Mouse (Mus musculus): ENCODE measurements around the gene Angptl6. TPM values are rescaled to one million over a fixed set of nuclear protein-coding genes. Genes with fewer than 3 reads are reported as not detected.

Gene Angptl6
- polyA plus RNA-seq, 1 experiment from 2014 or later, result 2.7 TPM

DNA sequence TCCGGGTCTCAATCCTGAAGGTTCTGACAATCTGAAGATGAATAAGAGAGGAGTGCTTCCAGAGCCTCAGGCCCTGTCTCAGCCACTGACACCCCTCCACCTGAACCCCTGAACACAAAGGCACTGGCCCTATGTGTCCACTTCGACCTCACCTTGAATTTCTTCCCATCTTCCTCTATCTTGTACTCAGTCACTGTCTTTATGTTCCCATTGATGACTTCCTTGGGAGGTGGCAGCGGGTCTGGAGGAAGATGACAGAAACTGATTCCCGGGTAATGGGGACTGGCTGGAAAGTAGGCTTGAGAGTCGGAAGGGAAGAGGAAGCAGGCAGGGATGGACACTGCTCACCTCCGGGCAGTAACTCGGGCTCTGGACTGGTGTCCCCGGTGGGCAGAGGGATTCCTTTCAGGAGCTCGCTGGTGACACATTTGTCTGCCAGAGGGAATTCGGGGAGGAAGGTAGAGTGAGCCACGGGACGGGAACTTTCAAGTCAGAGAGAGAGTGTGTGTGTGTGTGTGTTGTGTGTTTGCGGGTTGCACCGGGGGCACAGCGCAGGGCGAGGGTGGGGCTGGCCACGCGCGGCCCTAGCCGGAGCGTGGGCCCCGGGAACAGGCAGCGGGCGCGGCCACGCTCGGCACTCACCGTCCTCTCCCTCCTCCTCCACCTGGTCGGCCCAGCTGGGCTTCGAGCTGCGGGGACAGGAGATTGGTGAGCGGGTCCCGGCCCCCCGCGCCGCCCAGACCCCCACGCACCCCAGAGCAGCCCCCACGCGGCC lies 18.4 kb upstream of the Angptl6 start:
- H3K9me3 ChIP-seq (ENCODE audit: control insufficient read depth, low read length), result no peaks in the 10 kb centered on the region
- 6% methylated on average over 35 of the region's 39 CpGs for WGBS

GRCm38 (mm10) chr9:20895382-20895781 lies 15.9 kb upstream of the Angptl6 start:
- Histone ChIP-seq H3K4me1 (ENCODE audit: control insufficient read depth in 2 of 2, insufficient read depth in 2 of 2, low read length in 2 of 2) (peaks cover 6 to 10% of the 10 kb centered on the region in 2 experiments; a peak in 3 of 4 replicates), H3K27me3 (ENCODE audit: control insufficient read depth, insufficient read depth, low read length) (no peaks in the 10 kb centered on the region), H3K9me3 (ENCODE audit: control insufficient read depth, low read length) (no peaks in the 10 kb centered on the region), H3K36me3 (ENCODE audit: control insufficient read depth, insufficient read depth, low read length) (peaks cover 68% of the 10 kb centered on the region), H3K9ac (ENCODE audit: low read length) (no peak overlapping the region), H3K4me2 (ENCODE audit: low read length) (no peak overlapping the region), H3K4me3 (ENCODE audit: control insufficient read depth in 1 of 2, insufficient read depth in 1 of 2, low read depth in 1 of 2, low read length in 2 of 2) (no peak overlapping the region), H3K27ac (replicated peaks in 1 of 2; ENCODE audit: control insufficient read depth in 1 of 2, insufficient read depth in 1 of 2, low read depth in 2 of 2, low read length in 2 of 2) (no peak overlapping the region)
- 94% methylated on average over 9 of the region's 9 CpGs for WGBS
- ATAC-seq (ENCODE audit: insufficient number of reproducible peaks, insufficient read depth, low FRiP score, low read depth), result no peak

More for the DNA sequence above, 18.4 kb upstream of the Angptl6 start:
- Histone ChIP-seq H3K4me2 (ENCODE audit: low read length) (peak overlapping the region; percentile 93), H3K27me3 (ENCODE audit: control insufficient read depth, insufficient read depth, low read length) (no peaks in the 10 kb centered on the region), H3K36me3 (ENCODE audit: control insufficient read depth, insufficient read depth, low read length) (peaks cover 42% of the 10 kb centered on the region), H3K4me1 (ENCODE audit: control insufficient read depth in 2 of 2, insufficient read depth in 2 of 2, low read length in 2 of 2) (peaks cover 11 to 18% of the 10 kb centered on the region in 2 experiments), H3K4me3 (ENCODE audit: control insufficient read depth in 1 of 2, insufficient read depth in 1 of 2, low read depth in 1 of 2, low read length in 2 of 2) (peak overlapping the region; percentile 79 to 98), H3K27ac (replicated peaks in 1 of 2; ENCODE audit: control insufficient read depth in 1 of 2, insufficient read depth in 1 of 2, low read depth in 2 of 2, low read length in 2 of 2) (peak overlapping the region in 1 of 2 experiments; percentile 44; a peak in 2 of 4 replicates), H3K9ac (ENCODE audit: low read length) (peak overlapping the region; percentile 98)
- ATAC-seq (ENCODE audit: insufficient number of reproducible peaks, insufficient read depth, low FRiP score, low read depth), result peak; percentile 9; the same call in 1 of the 2 replicates

- H3K36me3 ChIP-seq (ENCODE audit: control insufficient read depth, insufficient read depth, low read length), result peaks cover 75% of the 10 kb centered on the region
- WGBS, result 84% methylated on average over 15 of the region's 15 CpGs
- peaks cover 6 to 10% of the 10 kb centered on the region in 2 experiments; a peak in 3 of 4 replicates for H3K4me1 ChIP-seq (ENCODE audit: control insufficient read depth in 2 of 2, insufficient read depth in 2 of 2, low read length in 2 of 2)
- no peak overlapping the region for H3K27ac ChIP-seq (replicated peaks in 1 of 2; ENCODE audit: control insufficient read depth in 1 of 2, insufficient read depth in 1 of 2, low read depth in 2 of 2, low read length in 2 of 2)
- no peak overlapping the region for H3K9ac ChIP-seq (ENCODE audit: low read length)
- H3K9me3 ChIP-seq (ENCODE audit: control insufficient read depth, low read length), result no peaks in the 10 kb centered on the region
- ATAC-seq (ENCODE audit: insufficient number of reproducible peaks, insufficient read depth, low FRiP score, low read depth), result no peak
- H3K4me2 ChIP-seq (ENCODE audit: low read length), result no peak overlapping the region
- no peaks in the 10 kb centered on the region for H3K27me3 ChIP-seq (ENCODE audit: control insufficient read depth, insufficient read depth, low read length)
- H3K4me3 ChIP-seq (ENCODE audit: control insufficient read depth in 1 of 2, insufficient read depth in 1 of 2, low read depth in 1 of 2, low read length in 2 of 2), result no peak overlapping the region
Observed at GRCm38 (mm10) chr9:20894629-20895028, 15.1 kb upstream of the Angptl6 start.

- H3K4me2 ChIP-seq (ENCODE audit: low read length), result no peak overlapping the region
- peaks cover 11 to 17% of the 10 kb centered on the region in 2 experiments for H3K4me1 ChIP-seq (ENCODE audit: control insufficient read depth in 2 of 2, insufficient read depth in 2 of 2, low read length in 2 of 2)
- no peaks in the 10 kb centered on the region for H3K27me3 ChIP-seq (ENCODE audit: control insufficient read depth, insufficient read depth, low read length)
- 82% methylated on average over 13 of the region's 13 CpGs for WGBS
- H3K4me3 ChIP-seq (ENCODE audit: control insufficient read depth in 1 of 2, insufficient read depth in 1 of 2, low read depth in 1 of 2, low read length in 2 of 2), result no peak overlapping the region
- no peak for ATAC-seq (ENCODE audit: insufficient number of reproducible peaks, insufficient read depth, low FRiP score, low read depth)
- no peak overlapping the region for H3K27ac ChIP-seq (replicated peaks in 1 of 2; ENCODE audit: control insufficient read depth in 1 of 2, insufficient read depth in 1 of 2, low read depth in 2 of 2, low read length in 2 of 2)
- H3K9ac ChIP-seq (ENCODE audit: low read length), result no peak overlapping the region
- peaks cover 80% of the 10 kb centered on the region for H3K36me3 ChIP-seq (ENCODE audit: control insufficient read depth, insufficient read depth, low read length)
- no peaks in the 10 kb centered on the region for H3K9me3 ChIP-seq (ENCODE audit: control insufficient read depth, low read length)
Observed at GRCm38 (mm10) chr9:20893590-20894343, 14.2 kb upstream of the Angptl6 start.

- H3K36me3 ChIP-seq (ENCODE audit: control insufficient read depth, insufficient read depth, low read length), result peaks cover 80% of the 10 kb centered on the region
- no peak for ATAC-seq (ENCODE audit: insufficient number of reproducible peaks, insufficient read depth, low FRiP score, low read depth)
- no peak overlapping the region for H3K9ac ChIP-seq (ENCODE audit: low read length)
- H3K4me2 ChIP-seq (ENCODE audit: low read length), result no peak overlapping the region
- H3K4me1 ChIP-seq (ENCODE audit: control insufficient read depth in 2 of 2, insufficient read depth in 2 of 2, low read length in 2 of 2), result peaks cover 11 to 20% of the 10 kb centered on the region in 2 experiments
- 69% methylated on average over 5 of the region's 5 CpGs for WGBS
- H3K27me3 ChIP-seq (ENCODE audit: control insufficient read depth, insufficient read depth, low read length), result no peaks in the 10 kb centered on the region
- H3K4me3 ChIP-seq (ENCODE audit: control insufficient read depth in 1 of 2, insufficient read depth in 1 of 2, low read depth in 1 of 2, low read length in 2 of 2), result no peak overlapping the region
- H3K9me3 ChIP-seq (ENCODE audit: control insufficient read depth, low read length), result no peaks in the 10 kb centered on the region
- H3K27ac ChIP-seq (replicated peaks in 1 of 2; ENCODE audit: control insufficient read depth in 1 of 2, insufficient read depth in 1 of 2, low read depth in 2 of 2, low read length in 2 of 2), result no peak overlapping the region
Observed at GRCm38 (mm10) chr9:20893069-20893468, 13.5 kb upstream of the Angptl6 start.

DNA sequence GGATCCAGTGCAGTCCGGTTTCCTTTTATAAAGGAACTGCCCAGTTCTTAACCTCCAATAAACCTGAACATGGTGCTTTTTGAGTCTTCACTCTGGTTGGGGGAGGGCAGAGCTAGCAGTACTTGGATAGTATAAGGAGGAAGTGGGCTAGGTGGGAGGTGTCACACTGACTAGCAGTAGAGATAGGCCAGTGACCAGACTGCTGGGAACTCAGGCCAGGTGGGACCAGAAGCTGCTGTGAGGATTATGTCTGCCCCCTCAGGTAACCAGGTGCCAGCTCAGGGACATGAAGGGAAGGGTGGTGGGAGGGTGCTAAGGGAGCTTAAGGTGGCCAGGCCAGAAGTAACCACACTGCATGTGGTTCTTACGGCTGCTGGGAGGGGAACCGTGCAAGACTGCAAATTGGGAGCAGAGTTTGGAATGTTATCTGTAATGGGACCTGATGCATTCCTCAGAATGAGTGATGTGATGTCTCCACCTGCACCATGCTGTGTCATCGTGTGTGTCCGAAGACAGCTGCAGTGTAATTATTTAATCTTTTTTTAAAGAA lies 12.7 kb upstream of the Angptl6 start:
- Histone ChIP-seq H3K27ac (replicated peaks in 1 of 2; ENCODE audit: control insufficient read depth in 1 of 2, insufficient read depth in 1 of 2, low read depth in 2 of 2, low read length in 2 of 2) (no peak overlapping the region), H3K9me3 (ENCODE audit: control insufficient read depth, low read length) (no peaks in the 10 kb centered on the region), H3K27me3 (ENCODE audit: control insufficient read depth, insufficient read depth, low read length) (no peaks in the 10 kb centered on the region), H3K4me3 (ENCODE audit: control insufficient read depth in 1 of 2, insufficient read depth in 1 of 2, low read depth in 1 of 2, low read length in 2 of 2) (no peak overlapping the region), H3K36me3 (ENCODE audit: control insufficient read depth, insufficient read depth, low read length) (peaks cover 79% of the 10 kb centered on the region), H3K4me1 (ENCODE audit: control insufficient read depth in 2 of 2, insufficient read depth in 2 of 2, low read length in 2 of 2) (peaks cover 7 to 14% of the 10 kb centered on the region in 2 experiments), H3K4me2 (ENCODE audit: low read length) (no peak overlapping the region), H3K9ac (ENCODE audit: low read length) (no peak overlapping the region)
- 62% methylated on average over 5 of the region's 5 CpGs for WGBS
- ATAC-seq (ENCODE audit: insufficient number of reproducible peaks, insufficient read depth, low FRiP score, low read depth), result no peak

- peaks cover 73% of the 10 kb centered on the region for H3K36me3 ChIP-seq (ENCODE audit: control insufficient read depth, insufficient read depth, low read length)
- 78% methylated on average over 26 of the region's 26 CpGs for WGBS
- H3K27me3 ChIP-seq (ENCODE audit: control insufficient read depth, insufficient read depth, low read length), result no peaks in the 10 kb centered on the region
- H3K4me3 ChIP-seq (ENCODE audit: control insufficient read depth in 1 of 2, insufficient read depth in 1 of 2, low read depth in 1 of 2, low read length in 2 of 2), result no peak overlapping the region
- H3K9ac ChIP-seq (ENCODE audit: low read length), result no peak overlapping the region
- peaks cover 7 to 10% of the 10 kb centered on the region in 2 experiments for H3K4me1 ChIP-seq (ENCODE audit: control insufficient read depth in 2 of 2, insufficient read depth in 2 of 2, low read length in 2 of 2)
- no peak for ATAC-seq (ENCODE audit: insufficient number of reproducible peaks, insufficient read depth, low FRiP score, low read depth)
- H3K9me3 ChIP-seq (ENCODE audit: control insufficient read depth, low read length), result no peaks in the 10 kb centered on the region
- no peak overlapping the region for H3K27ac ChIP-seq (replicated peaks in 1 of 2; ENCODE audit: control insufficient read depth in 1 of 2, insufficient read depth in 1 of 2, low read depth in 2 of 2, low read length in 2 of 2)
- H3K4me2 ChIP-seq (ENCODE audit: low read length), result no peak overlapping the region
Observed at GRCm38 (mm10) chr9:20891339-20892103, 12.0 kb upstream of the Angptl6 start.
